Mouse (Mus musculus): Measurements from ENCODE around the gene Atp6v0a4. TPM values are rescaled to one million over a fixed set of nuclear protein-coding genes. Genes with fewer than 3 reads are reported as not detected.

The Atp6v0a4 gene
- total RNA-seq (2021), result 1 to 10 TPM; 1.9 to 2.1 TPM

- DNase-seq, result no peak
- intact Hi-C loops (cut with DNase I), result no loop called here
Observed at GRCm38 (mm10) chr6:38124207-38124835, at the start of gene Atp6v0a4. Atp6v0a4 (minus strand) TSS chr6:38124586.

- intact Hi-C loops (cut with DNase I), result no loop called here
- DNase-seq, result no peak
Observed at GRCm38 (mm10) chr6:38165385-38165784, 41.0 kb upstream of the Atp6v0a4 start.

GRCm38 (mm10) chr6:38164705-38165104 is 40.3 kb upstream of the Atp6v0a4 start:
- intact Hi-C loops (cut with DNase I), result no loop called here
- DNase-seq, result no peak

- intact Hi-C loops (cut with DNase I), result no loop called here
- no peak for DNase-seq
Observed at GRCm38 (mm10) chr6:38162825-38163504, 38.6 kb upstream of the Atp6v0a4 start.

GRCm38 (mm10) chr6:38160556-38160955 is 36.2 kb upstream of the Atp6v0a4 start:
- intact Hi-C loops (cut with DNase I), result loop anchor here (2.0 kb wide), 3 partner anchors 94 to 166 kb away; partner anchors contain the start of gene D630045J12Rik
- no peak for DNase-seq

GRCm38 (mm10) chr6:38160102-38160501 is 35.7 kb upstream of the Atp6v0a4 start:
- intact Hi-C loops (cut with DNase I), result loop anchor here (2.0 kb wide), 3 partner anchors 95 to 167 kb away; partner anchors contain the start of gene D630045J12Rik
- DNase-seq, result peak; percentile 86 to 90

GRCm38 (mm10) chr6:38159576-38159975 is 35.2 kb upstream of the Atp6v0a4 start:
- no peak for DNase-seq
- intact Hi-C loops (cut with DNase I), result no loop called here

- DNase-seq, result no peak
- intact Hi-C loops (cut with DNase I), result no loop called here
Observed at GRCm38 (mm10) chr6:38157925-38158324, 33.5 kb upstream of the Atp6v0a4 start.

- intact Hi-C loops (cut with DNase I), result no loop called here
- no peak for DNase-seq
Observed at GRCm38 (mm10) chr6:38156204-38156603, 31.8 kb upstream of the Atp6v0a4 start.

GRCm38 (mm10) chr6:38152305-38152704 is 27.9 kb upstream of the Atp6v0a4 start:
- DNase-seq, result no peak
- intact Hi-C loops (cut with DNase I), result no loop called here

- intact Hi-C loops (cut with DNase I), result no loop called here
- DNase-seq, result no peak
Observed at GRCm38 (mm10) chr6:38149483-38149882, 25.1 kb upstream of the Atp6v0a4 start.

GRCm38 (mm10) chr6:38148626-38149025 is 24.2 kb upstream of the Atp6v0a4 start:
- intact Hi-C loops (cut with DNase I), result no loop called here
- no peak for DNase-seq

GRCm38 (mm10) chr6:38147301-38147700 is 22.9 kb upstream of the Atp6v0a4 start:
- intact Hi-C loops (cut with DNase I), result no loop called here
- no peak for DNase-seq

- intact Hi-C loops (cut with DNase I), result no loop called here
- DNase-seq, result peak in 1 of 2 experiments; percentile 27
Observed at GRCm38 (mm10) chr6:38145463-38146065, 21.2 kb upstream of the Atp6v0a4 start.

GRCm38 (mm10) chr6:38144161-38144998 is 20.0 kb upstream of the Atp6v0a4 start:
- intact Hi-C loops (cut with DNase I), result no loop called here
- DNase-seq, result peak; percentile 66

- intact Hi-C loops (cut with DNase I), result no loop called here
- no peak for DNase-seq
Observed at GRCm38 (mm10) chr6:38140402-38140801, 16.0 kb upstream of the Atp6v0a4 start.

- DNase-seq, result no peak
- intact Hi-C loops (cut with DNase I), result no loop called here
Observed at GRCm38 (mm10) chr6:38139086-38139485, 14.7 kb upstream of the Atp6v0a4 start.

- intact Hi-C loops (cut with DNase I), result no loop called here
- peak; percentile 51 to 55 for DNase-seq
Observed at GRCm38 (mm10) chr6:38134806-38135559, 10.6 kb upstream of the Atp6v0a4 start.

- peak; percentile 53 to 68 for DNase-seq
- intact Hi-C loops (cut with DNase I), result no loop called here
Observed at GRCm38 (mm10) chr6:38131801-38132231, 7.4 kb upstream of the Atp6v0a4 start.

GRCm38 (mm10) chr6:38129883-38130282 is 5.5 kb upstream of the Atp6v0a4 start:
- intact Hi-C loops (cut with DNase I), result no loop called here

More at GRCm38 (mm10) chr6:38129883-38130282, 5.5 kb upstream of the Atp6v0a4 start:
- DNase-seq, result no peak

Data from heart, postnatal 36 days (tissue).